Mouse (Mus musculus): ENCODE measurements around the gene Olfr1443.
"Not testable (repeated sequence)": the region's sequence is repeated elsewhere in the genome, so short reads cannot be mapped to it uniquely, and the experiment has no call there.

Olfr1443 gene

DNA sequence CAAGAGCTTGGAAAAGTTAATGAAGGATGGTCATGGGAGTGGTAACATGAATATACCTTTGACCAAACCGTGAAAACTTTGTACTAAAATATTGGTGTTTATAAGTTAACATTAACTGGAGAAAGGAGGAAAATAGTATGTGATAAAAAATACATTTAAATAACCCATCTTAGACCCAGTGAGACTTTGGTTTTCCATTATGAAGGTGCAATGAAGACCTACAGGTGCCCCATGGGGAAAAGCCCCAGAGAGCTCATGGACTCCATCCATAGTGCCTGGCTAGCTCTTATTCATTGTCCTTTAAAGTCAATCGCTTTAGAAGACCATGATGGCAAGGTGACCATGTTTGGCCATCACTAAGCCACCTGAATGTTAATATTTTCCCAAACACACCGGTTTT is at the start of gene Olfr1443:
Gene Olfr1443, plus strand, starts transcription at position 301 of the 400 bp plus-strand sequence.
- no peak for DNase-seq (ENCODE audit: low spot score)

DNA sequence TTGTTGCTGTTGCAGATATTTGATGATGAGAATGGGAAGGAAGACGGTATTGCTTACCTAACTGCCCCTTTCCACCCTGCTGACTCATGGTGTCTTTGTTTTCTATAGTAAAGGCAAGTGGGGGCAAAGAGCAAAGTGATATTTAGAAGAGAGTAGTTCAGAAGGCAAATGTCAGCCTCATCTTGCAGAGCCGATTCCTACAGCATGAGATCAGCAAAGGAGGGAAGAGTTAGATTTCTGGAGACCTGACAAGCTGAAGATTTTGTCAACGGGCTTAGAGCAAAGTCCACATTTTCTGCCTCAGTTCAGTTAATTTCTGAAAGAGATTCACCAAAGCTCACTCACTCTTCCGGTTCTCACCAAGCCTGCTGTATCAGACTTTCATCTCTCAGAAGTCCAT is 44.7 kb upstream of the Olfr1443 start, which contains the start of gene Glyat:
Gene Glyat, plus strand, starts transcription at position 133 of the 400 bp plus-strand sequence.
- no peak for DNase-seq (ENCODE audit: low spot score)

DNA sequence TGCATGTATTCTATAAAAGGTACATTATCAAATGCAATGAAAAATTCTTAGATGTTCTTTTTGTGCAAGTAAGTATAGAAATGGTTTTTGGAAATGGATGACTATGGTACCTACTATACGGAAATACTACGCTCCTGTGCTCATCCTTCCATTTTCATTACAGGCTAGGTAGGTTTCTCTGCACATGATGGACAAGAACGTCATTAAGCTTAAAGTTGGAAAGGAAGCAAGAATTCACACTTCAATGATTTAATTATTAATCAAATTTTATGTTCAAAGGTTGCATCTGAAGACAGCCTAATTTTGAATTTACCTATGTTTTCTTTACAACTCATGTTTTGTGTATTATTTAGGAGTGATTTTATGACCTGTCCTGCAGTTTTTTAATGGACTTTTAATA is 43.7 kb upstream of the Olfr1443 start:
- no peak for DNase-seq (ENCODE audit: low spot score)

- no peak for DNase-seq (ENCODE audit: low spot score)
These were observed 42.9 kb upstream of the Olfr1443 start for GRCm38 (mm10) chr19:12634963-12635362.

- DNase-seq (ENCODE audit: low spot score): no peak
These were observed 41.0 kb upstream of the Olfr1443 start for GRCm38 (mm10) chr19:12636863-12637262.

DNA sequence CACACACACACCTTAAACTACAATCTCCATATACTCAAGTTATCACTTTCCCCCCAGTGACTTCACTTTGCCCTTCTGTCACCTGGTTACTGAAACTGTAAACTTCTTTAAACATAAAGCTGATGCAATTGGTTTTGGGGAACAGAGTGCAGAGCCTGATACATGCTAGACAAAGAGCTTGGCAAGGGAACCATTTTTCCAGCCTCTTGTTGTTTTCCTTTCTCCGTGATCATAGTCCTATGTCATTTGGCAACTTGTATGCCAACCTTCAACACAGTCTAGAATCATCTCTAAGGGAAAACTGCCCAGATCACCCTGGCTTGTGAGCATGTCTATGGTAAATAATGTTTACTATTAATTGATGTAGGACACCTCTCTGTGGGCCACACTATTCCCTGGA is 39.9 kb upstream of the Olfr1443 start:
- no peak for DNase-seq (ENCODE audit: low spot score)

DNA sequence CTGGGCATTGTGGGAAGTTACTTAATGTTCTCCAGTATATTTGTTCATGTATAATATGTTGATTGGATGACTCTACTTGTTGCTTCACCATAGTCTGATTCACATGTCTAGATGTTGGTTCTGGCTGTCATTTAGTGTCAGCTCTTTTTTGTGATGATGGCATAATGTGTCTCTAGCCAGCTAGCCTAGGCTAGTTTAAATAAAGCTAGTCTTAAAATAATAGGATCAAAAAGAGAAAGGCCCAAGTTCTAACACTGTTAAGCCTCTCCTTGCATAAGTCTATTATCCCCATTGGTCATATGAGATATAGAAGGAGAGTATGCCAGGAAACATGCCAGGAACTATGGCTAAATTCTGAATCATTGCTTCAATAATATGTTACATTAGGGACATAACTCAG is 28.4 kb upstream of the Olfr1443 start:
- DNase-seq (ENCODE audit: low spot score): no peak

DNA sequence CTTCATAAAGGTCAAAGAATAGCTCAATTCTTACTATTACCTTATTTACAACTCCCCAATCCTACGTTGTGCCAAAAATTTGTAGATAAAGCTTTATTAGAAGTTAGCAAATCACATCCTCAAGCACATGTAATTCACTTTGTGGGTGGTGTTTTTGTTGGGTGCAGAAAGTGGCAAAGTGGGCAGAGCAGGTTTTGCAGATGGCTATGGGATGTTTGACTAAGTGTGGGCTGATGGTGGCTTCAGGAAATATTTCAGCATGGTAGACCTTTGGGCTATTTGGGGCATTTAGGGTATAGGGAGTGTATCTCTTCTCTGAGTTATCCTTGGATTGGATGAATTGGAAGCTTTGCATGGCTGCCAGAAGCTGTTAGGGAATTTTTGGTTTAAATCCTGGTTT is 11.8 kb upstream of the Olfr1443 start:
- DNase-seq (ENCODE audit: low spot score): no peak

DNA sequence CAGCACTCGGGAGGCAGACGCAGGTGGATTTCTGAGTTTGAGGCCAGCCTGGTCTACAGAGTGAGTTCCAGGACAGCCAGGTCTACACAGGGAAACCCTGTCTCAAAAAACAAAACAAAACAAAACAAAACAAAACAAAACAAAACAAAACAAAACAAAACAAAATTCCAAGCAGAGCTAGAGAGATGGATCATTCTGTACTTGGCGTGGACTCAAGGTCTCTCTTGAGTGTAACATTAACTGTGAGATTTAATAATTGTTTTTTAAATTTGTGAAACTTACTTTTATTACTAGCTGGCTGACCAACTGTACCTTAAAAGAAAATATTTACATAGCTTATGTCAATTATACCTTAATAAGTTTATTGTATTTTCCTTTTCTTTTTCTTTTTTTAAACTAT is 9.3 kb upstream of the Olfr1443 start:
- not testable (repeated sequence) for DNase-seq (ENCODE audit: low spot score)

GRCm38 (mm10) chr19:12670139-12670538 is 7.8 kb upstream of the Olfr1443 start, which contains the start of gene Olfr1442:
Gene Olfr1442, plus strand, starts transcription at chr19:12670439.
- DNase-seq (ENCODE audit: low spot score): no peak

DNA sequence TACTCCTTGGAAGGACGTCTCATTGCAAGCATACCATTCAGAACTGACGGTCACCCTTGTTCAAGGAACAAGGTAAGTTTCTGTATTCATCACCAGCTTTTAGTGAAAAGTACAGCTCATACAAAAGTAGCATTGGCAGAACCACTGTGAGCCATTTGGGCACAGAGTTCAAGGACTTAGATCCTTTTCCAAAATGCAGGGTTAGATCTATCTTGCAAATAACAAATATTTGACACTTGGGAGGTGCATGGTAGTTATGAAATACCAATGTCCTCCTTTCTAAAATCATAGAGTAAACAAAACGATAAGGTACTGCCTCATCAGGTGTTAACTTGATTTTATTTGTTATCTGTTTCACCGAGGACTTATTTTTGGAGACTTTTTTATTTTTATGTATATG is 6.9 kb upstream of the Olfr1443 start:
- no peak for DNase-seq (ENCODE audit: low spot score)

GRCm38 (mm10) chr19:12684638-12685037 is 6.7 kb downstream of the Olfr1443 start:
- DNase-seq (ENCODE audit: low spot score): no peak

DNA sequence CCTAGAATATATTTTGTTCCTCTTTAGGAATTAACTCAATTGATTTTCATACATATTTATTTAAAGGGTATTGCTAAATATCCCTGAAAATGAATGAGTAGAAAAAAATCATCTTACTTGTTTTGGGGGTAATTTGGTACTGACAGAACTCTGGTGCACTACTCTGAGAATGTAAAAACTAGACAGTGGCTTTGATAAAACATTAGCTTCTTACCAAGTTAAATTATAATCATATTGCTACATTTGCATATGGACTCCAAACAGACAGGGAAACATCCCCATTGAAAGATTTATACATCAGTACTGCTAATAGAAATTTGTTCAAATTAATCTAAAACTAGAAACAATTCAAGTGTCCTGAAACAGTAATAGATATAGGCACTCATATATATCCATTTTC is 7.3 kb downstream of the Olfr1443 start:
- no peak for DNase-seq (ENCODE audit: low spot score)

DNA sequence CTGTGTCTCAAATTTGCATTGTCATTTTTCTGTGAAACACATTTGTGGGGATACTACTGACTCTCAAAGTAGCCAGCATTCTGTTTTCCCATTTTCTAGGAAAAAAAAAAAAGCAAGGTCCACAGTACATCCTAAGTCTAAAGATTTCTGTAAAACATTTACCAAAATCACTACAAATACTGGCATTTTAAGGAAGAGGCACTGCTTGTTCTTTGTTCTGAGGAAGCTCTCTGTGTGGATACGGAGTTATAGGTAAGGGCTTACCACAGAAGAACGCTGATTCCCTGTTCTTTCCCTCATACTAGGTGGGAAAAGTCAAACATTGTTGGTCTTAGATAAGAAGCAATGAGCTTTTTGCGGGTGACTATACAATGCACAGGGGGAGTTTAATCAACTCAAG is 17.7 kb downstream of the Olfr1443 start, which contains the start of gene Keg1:
Gene Keg1, plus strand, starts transcription at position 197 of the 400 bp plus-strand sequence.
- no peak for DNase-seq (ENCODE audit: low spot score)

- DNase-seq (ENCODE audit: low spot score): no peak
These were observed 18.3 kb downstream of the Olfr1443 start for GRCm38 (mm10) chr19:12696221-12696620.

DNA sequence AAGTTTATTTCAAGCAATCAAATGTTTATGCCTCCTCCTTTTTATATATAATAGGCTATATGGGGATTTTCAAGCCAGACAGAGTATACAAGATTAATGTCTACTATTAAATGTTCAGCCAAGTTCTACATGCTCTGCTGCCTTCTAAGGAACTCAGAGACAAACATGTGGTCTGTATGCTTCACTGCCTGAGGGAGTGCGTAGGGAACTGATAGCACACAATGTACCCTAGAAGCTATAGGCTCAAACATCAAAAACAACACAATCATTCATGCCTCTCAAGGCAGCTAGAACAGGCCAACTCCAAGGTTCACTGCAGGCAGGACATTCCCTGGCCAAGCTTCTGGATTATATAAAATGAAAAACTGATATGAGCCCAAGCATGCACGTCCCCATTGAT is 30.5 kb downstream of the Olfr1443 start:
- DNase-seq (ENCODE audit: low spot score): no peak

DNA sequence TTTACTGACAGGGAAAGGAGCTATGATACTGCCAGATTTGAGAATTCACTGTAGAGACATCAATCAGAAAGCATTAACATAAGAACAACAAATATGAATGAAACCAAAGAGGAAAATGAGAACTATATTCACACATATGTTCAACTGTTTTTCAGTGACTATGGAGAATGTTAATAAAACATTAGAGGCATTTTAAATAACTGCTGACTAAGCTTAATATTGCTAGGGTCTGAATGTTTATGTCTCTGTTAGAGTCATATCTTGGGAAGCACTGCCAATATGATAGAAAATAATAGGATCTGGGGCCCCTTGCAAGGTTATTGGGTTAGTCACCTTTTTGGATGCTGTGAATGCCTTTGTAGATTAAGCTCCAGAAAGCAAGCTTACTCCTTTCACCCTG is 31.1 kb downstream of the Olfr1443 start:
- DNase-seq (ENCODE audit: low spot score): no peak

DNA sequence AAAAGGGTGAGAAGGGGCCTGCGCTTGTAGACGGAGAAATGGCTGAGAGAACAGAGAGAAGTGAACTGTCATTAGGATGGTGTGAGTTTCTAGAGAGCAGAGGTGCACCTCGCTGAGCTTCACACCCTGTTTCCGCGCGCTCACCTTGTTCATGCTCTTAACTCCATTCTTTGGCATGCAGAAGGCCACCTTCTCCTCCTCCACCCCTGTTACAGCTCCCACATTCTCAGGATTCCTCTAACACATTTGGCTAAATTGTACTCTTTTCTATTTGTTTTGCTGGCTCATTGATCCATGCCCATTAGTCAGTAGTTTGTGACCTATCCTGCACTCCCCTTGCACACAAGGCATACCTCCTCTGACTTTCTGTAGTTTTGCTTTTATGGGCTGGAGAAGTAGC is 41.3 kb downstream of the Olfr1443 start:
- DNase-seq (ENCODE audit: low spot score): no peak

DNA sequence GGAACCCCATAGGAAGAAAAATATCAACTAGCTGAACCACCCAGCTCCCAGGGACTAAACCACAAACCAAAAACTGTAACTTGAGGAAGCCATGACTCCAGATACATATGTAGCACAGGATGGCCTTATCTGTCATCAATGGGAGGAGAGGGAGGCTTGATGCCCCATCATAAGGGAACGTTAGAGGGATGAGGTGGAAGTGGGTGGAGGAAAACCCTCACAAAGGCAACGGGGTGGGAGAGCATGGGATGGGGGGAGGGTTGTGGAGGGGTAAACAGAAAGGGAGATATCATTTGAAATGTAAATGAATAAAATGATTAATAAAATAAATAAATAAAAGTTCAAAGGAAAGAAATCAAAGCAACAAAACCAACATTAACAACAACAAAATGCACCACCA is 42.6 kb downstream of the Olfr1443 start:
- no peak for DNase-seq (ENCODE audit: low spot score)

DNA sequence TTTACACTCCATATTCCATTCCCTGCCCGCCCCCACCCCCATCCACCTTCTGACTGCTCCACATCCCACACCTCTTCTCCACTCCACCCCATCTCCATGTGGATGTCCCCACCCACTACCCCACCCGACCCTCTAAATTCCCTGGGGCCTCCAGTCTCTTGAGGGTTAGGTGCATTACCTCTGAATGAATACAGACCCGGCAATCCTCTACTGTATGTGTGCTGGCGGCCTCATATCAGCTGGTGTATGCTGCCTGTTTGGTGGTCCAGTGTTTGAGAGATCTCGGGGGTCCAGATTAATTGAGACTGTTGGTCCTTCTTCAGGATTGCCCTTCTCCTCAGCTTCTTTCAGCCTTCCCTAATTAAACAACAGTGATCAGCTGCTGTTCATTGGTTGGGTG is 43.0 kb downstream of the Olfr1443 start:
- not testable (repeated sequence) for DNase-seq (ENCODE audit: low spot score)

DNA sequence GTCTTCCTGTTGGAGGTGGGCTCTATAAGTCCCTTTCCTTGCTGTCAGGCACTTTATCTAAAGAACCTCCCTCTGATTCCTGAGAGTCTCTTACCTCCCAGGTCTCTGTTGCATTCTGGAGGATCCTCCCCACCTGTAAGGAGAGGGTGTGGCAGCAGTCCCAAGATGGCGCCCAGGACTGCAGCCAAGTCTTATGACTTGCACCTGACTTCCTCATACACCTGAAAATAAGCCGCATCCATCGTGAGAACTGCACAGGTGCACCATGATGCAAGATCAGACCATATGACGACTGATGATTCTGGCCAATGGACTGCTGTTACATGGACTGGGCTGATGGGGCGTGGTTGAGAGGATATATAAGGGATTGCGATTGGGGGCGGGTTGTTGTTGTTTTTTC is 43.7 kb downstream of the Olfr1443 start:
- not testable (repeated sequence) for DNase-seq (ENCODE audit: low spot score)

- DNase-seq (ENCODE audit: low spot score): peak; percentile 7
These were observed 44.4 kb downstream of the Olfr1443 start for GRCm38 (mm10) chr19:12722308-12722707.

DNA sequence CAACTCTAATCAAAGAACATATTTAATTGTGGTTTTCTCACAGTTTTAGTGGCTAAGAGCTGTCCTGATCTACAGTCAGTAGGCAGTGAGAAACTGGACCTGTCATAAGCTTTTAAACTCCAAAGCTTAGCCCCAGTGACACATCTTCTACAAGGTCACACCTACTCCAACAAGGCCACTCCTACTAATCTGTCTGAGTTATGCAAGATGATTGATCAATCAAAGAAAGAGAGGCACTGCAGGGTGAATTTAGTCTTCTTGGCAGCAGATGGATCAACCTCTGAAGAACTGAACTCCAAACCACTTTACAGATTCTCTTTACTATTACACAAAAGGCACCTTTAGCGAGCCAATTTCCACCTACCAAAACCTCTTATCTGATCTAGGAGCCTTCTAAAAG is 47.9 kb downstream of the Olfr1443 start:
- DNase-seq (ENCODE audit: low spot score): no peak

- DNase-seq (ENCODE audit: low spot score): no peak
These were observed 53.1 kb downstream of the Olfr1443 start for GRCm38 (mm10) chr19:12731036-12731435.

DNA sequence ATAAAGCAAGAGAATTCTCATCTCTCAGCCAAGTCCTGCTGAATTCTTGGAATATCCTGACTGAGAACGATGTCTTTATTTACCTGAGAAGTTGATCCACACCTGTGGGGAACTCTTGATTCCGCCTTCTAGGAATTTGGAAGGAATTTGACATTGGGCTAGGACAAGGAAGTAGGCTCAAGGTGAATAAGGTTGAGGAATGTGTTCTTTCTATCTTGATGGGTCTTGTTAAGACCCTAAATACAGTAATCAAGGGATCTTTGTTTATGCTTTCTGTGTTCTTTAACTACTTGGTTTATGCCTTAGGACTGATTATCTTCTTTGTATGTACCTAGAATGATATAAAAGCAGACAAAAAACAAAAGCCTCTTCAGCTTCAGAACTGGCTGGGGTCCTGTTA is 54.0 kb downstream of the Olfr1443 start:
- no peak for DNase-seq (ENCODE audit: low spot score)
